Mouse (Mus musculus) neural tube, embryonic 15.5 days (tissue): ENCODE measurements around the gene Ssbp3. TPM values are rescaled to one million over a fixed set of nuclear protein-coding genes. Genes with fewer than 3 reads are reported as not detected.

Experiments
- ATAC-seq: fragments of 200-750 bp; cut with Nextera tagmentation; 2 replicates; pipeline ENCODE4 v1.8.0; 2017; ENCODE audit warnings: mild to moderate bottlenecking, moderate TSS enrichment, moderate library complexity; ENCODE audit not compliant: low FRiP score
- H3K27ac ChIP-seq: fragments of 300-500 bp; sonication (generic); replicated peaks from 2 replicates; pipeline ENCODE4 v1.5.1; 2015; ENCODE audit warnings: mild to moderate bottlenecking, inconsistent platforms
- H3K27me3 ChIP-seq: fragments of 300-500 bp; sonication (generic); replicated peaks from 2 replicates; pipeline ENCODE4 v1.6.1; 2015; ENCODE audit warnings: inconsistent platforms
- H3K36me3 ChIP-seq: fragments of 300-500 bp; sonication (generic); 2 replicates; pipeline ENCODE4 v1.6.1; 2015; ENCODE audit warnings: inconsistent platforms
- H3K4me1 ChIP-seq: fragments of 300-500 bp; sonication (generic); 2 replicates; pipeline ENCODE4 v1.6.1; 2015; ENCODE audit warnings: inconsistent platforms
- H3K4me2 ChIP-seq: fragments of 300-500 bp; sonication (generic); 2 replicates; pipeline ENCODE4 v1.6.1; 2015; ENCODE audit warnings: inconsistent platforms, mild to moderate bottlenecking, moderate library complexity
- H3K4me3 ChIP-seq: fragments of 300-500 bp; sonication (generic); replicated peaks from 2 replicates; pipeline ENCODE4 v1.5.1; 2015; ENCODE audit warnings: mild to moderate bottlenecking, inconsistent platforms
- H3K9ac ChIP-seq: fragments of 300-500 bp; sonication (generic); replicated peaks from 2 replicates; pipeline ENCODE4 v1.6.1; 2015; ENCODE audit warnings: mild to moderate bottlenecking, inconsistent platforms
- H3K9me3 ChIP-seq: fragments of 300-500 bp; sonication (generic); replicated peaks from 2 replicates; pipeline ENCODE4 v1.6.1; 2016; ENCODE audit warnings: inconsistent platforms
- WGBS: fragments of 180-500 bp; shearing (Covaris S2); methylation state at CpG from one replicate; pipeline ENCODE4 v1.1.7; 2015; ENCODE audit warnings: mixed read lengths; 5-methylcytosine and 5-hydroxymethylcytosine counted together
- polyA plus RNA-seq: library from polyadenylated mRNA; unstranded; fragments of >200 nt; fragmentation: Nextera tagmentation; extraction: Ambion mirVana; gene quantifications from 2 replicates; pipeline ENCODE4 v1.2.1, GENCODE M21; 2015

The Ssbp3 gene
- polyA plus RNA-seq, 1 experiment from 2014 or later: 118 TPM

DNA sequence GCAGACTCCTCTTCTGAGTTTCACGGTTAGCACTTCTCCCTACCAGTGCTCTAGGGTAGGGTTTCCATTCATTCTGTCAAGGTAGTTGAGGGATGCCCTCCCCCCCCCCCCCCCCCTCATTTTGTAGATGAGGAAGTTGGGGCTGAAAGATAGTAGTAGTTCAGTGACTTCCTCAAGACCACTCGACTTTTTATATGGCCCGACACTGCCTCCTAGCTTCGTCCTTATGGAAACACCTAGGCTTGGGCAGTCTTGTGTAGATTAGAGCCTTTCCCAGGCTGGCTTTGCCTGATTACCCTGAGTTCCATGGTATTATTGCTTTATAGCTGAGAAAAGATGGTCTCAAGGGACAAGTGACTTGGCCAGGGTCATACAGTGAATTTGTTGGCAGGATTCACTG lies 41.0 kb downstream of the Ssbp3 start:
- no peak overlapping the region for H3K4me2 ChIP-seq
- H3K9me3 ChIP-seq: no peaks in the 10 kb centered on the region
- no peak overlapping the region for H3K9ac ChIP-seq
- ATAC-seq: no peak
- 36% methylated on average over 4 of the region's 4 CpGs for WGBS
- no peak overlapping the region for H3K27ac ChIP-seq
- H3K27me3 ChIP-seq: no peaks in the 10 kb centered on the region
- H3K4me3 ChIP-seq: no peak overlapping the region
- no peaks in the 10 kb centered on the region for H3K36me3 ChIP-seq
- H3K4me1 ChIP-seq: peaks cover 83% of the 10 kb centered on the region

DNA sequence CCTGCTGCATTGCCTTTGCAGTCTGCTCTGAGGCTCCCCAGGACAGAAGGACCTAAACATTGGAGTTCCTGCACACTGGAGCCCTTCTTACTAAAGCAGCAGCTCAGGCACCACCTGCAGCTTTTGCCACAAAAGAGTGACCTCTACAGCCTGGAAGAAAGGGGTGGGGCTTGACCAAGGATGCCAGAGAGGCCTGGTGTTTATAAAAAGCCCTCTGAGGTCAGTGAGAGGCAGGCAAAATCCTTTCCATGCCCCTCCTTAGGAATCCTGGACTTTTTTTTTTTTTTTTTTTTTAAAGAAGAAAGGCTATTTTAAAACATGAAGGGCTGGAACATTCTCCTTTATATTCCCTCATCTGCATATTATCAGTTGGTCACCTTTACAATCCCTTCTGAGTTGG lies 42.7 kb downstream of the Ssbp3 start:
- Histone ChIP-seq H3K4me2 (no peak overlapping the region), H3K4me1 (peaks cover 82% of the 10 kb centered on the region), H3K9me3 (no peaks in the 10 kb centered on the region), H3K9ac (no peak overlapping the region), H3K36me3 (no peaks in the 10 kb centered on the region), H3K27ac (peak overlapping the region; percentile 23; the same call in 1 of the 2 replicates), H3K27me3 (no peaks in the 10 kb centered on the region), H3K4me3 (no peak overlapping the region)
- no peak for ATAC-seq

GRCm38 (mm10) chr4:106953760-106954159 lies 43.3 kb downstream of the Ssbp3 start:
- Histone ChIP-seq H3K27me3 (no peaks in the 10 kb centered on the region), H3K4me3 (no peak overlapping the region), H3K27ac (no peak overlapping the region), H3K9me3 (no peaks in the 10 kb centered on the region), H3K36me3 (no peaks in the 10 kb centered on the region), H3K4me1 (peaks cover 82% of the 10 kb centered on the region), H3K4me2 (no peak overlapping the region), H3K9ac (no peak overlapping the region)
- no peak for ATAC-seq
- WGBS: 77% methylated on average over 5 of the region's 5 CpGs

DNA sequence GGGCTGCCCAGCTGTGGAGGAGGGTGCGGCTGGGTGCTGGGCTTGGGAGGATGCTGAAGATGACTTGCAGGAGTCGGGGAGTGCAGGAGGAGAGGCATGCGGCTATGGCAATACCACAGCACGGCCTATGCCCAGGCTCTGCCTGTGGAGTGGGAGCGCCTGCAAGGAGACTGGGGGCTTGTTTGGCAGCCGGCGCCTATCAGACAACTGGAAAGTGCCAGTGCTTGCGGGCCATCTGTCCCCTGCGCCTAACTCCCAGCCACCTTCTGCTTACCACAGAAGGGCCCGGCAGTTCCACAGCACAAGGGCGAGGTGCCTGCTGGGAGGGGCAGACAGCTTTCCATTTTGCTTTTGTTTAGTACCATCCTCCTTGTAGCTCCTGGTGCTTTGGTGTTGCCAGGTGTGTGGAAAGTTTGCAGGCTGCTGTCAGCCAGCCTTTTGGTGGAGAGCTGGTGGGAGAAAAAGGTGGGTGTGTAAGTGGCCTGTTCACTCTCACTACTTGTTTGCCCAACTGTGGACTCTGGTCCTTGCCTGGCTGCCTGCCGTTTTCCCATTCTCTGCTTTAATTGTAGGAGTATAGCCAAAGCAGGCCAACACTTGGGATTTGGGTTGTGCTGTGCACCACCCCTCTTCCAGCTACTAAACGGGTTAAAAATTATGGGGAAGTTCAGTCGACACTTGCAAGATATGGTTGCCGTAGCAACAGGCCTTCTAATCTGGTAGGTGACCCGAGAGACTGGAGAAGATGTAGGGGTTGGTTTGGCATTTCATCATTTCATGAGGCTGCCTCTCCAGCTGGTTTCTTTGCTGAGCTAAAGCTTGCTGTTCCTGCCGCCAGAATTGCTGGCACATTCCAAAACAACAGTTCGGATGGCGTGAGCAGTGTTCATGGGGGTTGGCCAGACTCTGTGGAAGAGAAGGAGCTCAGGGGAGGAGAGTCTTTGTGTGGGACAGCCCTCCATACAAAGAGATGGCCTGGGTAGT lies 45.5 kb downstream of the Ssbp3 start:
- Histone ChIP-seq H3K27me3 (no peaks in the 10 kb centered on the region), H3K36me3 (no peaks in the 10 kb centered on the region), H3K9ac (no peak overlapping the region), H3K4me2 (0 out of 2 replicates have a peak overlapping the region, but pooled peaks have one; percentile 4), H3K9me3 (no peaks in the 10 kb centered on the region), H3K4me3 (no peak overlapping the region), H3K27ac (peak overlapping the region; percentile 48), H3K4me1 (peaks cover 84% of the 10 kb centered on the region)
- WGBS: 28% methylated on average over 19 of the region's 19 CpGs
- ATAC-seq: peak; percentile 16; the same call in 1 of the 2 replicates

GRCm38 (mm10) chr4:106958117-106958516 lies 47.6 kb downstream of the Ssbp3 start:
- no peak for ATAC-seq
- H3K27me3 ChIP-seq: no peaks in the 10 kb centered on the region
- H3K36me3 ChIP-seq: no peaks in the 10 kb centered on the region
- H3K27ac ChIP-seq: no peak overlapping the region
- WGBS: 88% methylated on average over 2 of the region's 2 CpGs
- H3K4me3 ChIP-seq: no peak overlapping the region
- no peaks in the 10 kb centered on the region for H3K9me3 ChIP-seq
- no peak overlapping the region for H3K4me2 ChIP-seq
- no peak overlapping the region for H3K9ac ChIP-seq
- H3K4me1 ChIP-seq: peaks cover 86% of the 10 kb centered on the region

GRCm38 (mm10) chr4:106958561-106958960 lies 48.1 kb downstream of the Ssbp3 start:
- H3K27ac ChIP-seq: no peak overlapping the region
- H3K27me3 ChIP-seq: no peaks in the 10 kb centered on the region
- no peaks in the 10 kb centered on the region for H3K9me3 ChIP-seq
- no peaks in the 10 kb centered on the region for H3K36me3 ChIP-seq
- no peak for ATAC-seq
- H3K9ac ChIP-seq: no peak overlapping the region
- no peak overlapping the region for H3K4me3 ChIP-seq
- peaks cover 82% of the 10 kb centered on the region for H3K4me1 ChIP-seq
- WGBS: 70% methylated on average over 3 of the region's 3 CpGs
- H3K4me2 ChIP-seq: no peak overlapping the region

- H3K4me2 ChIP-seq: no peak overlapping the region
- no peak for ATAC-seq
Observed at GRCm38 (mm10) chr4:106959506-106960302, 49.2 kb downstream of the Ssbp3 start.

GRCm38 (mm10) chr4:106960476-106960875 lies 50.0 kb downstream of the Ssbp3 start:
- peak overlapping the region; percentile 18; the same call in 1 of the 2 replicates for H3K27ac ChIP-seq
- H3K9ac ChIP-seq: no peak overlapping the region
- H3K4me1 ChIP-seq: peaks cover 73% of the 10 kb centered on the region
- no peaks in the 10 kb centered on the region for H3K27me3 ChIP-seq
- ATAC-seq: no peak
- H3K4me3 ChIP-seq: no peak overlapping the region
- no peak overlapping the region for H3K4me2 ChIP-seq
- no peaks in the 10 kb centered on the region for H3K9me3 ChIP-seq
- 79% methylated on average over 2 of the region's 2 CpGs for WGBS
- H3K36me3 ChIP-seq: no peaks in the 10 kb centered on the region

More at GRCm38 (mm10) chr4:106959506-106960302, 49.2 kb downstream of the Ssbp3 start:
- H3K9me3 ChIP-seq: no peaks in the 10 kb centered on the region
- H3K9ac ChIP-seq: no peak overlapping the region
- H3K27me3 ChIP-seq: no peaks in the 10 kb centered on the region
- peaks cover 78% of the 10 kb centered on the region for H3K4me1 ChIP-seq
- 36% methylated on average over 12 of the region's 12 CpGs for WGBS
- no peak overlapping the region for H3K4me3 ChIP-seq
- peak overlapping the region; percentile 18; the same call in 1 of the 2 replicates for H3K27ac ChIP-seq
- no peaks in the 10 kb centered on the region for H3K36me3 ChIP-seq

DNA sequence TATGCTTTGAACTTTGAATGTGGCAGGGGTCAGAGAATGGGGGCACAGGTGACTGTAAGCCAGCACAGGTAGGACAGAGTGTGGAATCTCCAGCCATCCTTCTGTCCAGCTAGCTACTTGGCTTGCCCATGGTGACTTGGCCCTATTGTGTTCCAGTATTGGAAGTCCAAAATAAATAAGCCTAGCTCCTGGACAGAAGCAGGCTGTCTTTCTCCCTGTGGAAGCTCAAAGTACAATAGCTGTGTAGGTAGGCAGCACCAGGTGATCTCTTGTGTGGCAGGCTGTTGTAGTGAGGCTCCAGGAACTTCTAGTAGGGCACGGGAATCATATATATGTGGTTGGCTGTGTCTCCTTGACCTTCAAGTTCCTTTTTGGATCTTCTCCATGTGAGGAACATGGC lies 50.8 kb downstream of the Ssbp3 start:
- Histone ChIP-seq H3K36me3 (no peaks in the 10 kb centered on the region), H3K4me3 (no peak overlapping the region), H3K9me3 (no peaks in the 10 kb centered on the region), H3K9ac (no peak overlapping the region), H3K4me2 (no peak overlapping the region), H3K27ac (no peak overlapping the region), H3K4me1 (peaks cover 68% of the 10 kb centered on the region), H3K27me3 (no peaks in the 10 kb centered on the region)
- ATAC-seq: no peak
- 93% methylated on average over 1 of the region's 1 CpGs for WGBS

- H3K4me2 ChIP-seq: no peak overlapping the region
- no peak overlapping the region for H3K9ac ChIP-seq
- no peaks in the 10 kb centered on the region for H3K36me3 ChIP-seq
- WGBS: 68% methylated on average over 9 of the region's 9 CpGs
- H3K4me3 ChIP-seq: no peak overlapping the region
- peaks cover 51% of the 10 kb centered on the region for H3K4me1 ChIP-seq
- no peak for ATAC-seq
- H3K9me3 ChIP-seq: no peaks in the 10 kb centered on the region
- peak overlapping the region; percentile 6; the same call in 1 of the 2 replicates for H3K27ac ChIP-seq
- H3K27me3 ChIP-seq: no peaks in the 10 kb centered on the region
Observed at GRCm38 (mm10) chr4:106964356-106964755, 53.9 kb downstream of the Ssbp3 start.

DNA sequence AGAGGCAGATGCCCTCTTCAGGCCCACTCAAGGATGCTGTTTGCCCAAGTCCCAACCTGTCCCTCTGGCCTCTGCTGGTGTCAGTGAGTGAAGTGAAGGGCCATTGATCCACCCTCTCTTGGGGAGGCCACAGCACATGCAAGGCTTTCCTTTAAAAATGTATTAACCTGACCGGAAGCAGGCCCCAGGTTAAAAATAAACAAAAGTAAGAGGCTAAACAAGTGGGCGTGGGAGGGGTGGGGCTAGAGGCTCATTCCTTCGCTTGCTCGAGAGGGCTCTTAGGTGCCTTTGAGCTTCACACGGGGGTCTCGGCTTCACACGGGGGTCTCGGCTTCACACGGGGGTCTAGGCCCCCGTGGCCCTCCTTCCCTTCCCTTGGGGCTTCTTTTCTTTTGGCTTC lies 54.5 kb downstream of the Ssbp3 start:
- 70% methylated on average over 10 of the region's 10 CpGs for WGBS
- no peaks in the 10 kb centered on the region for H3K9me3 ChIP-seq
- peaks cover 46% of the 10 kb centered on the region for H3K4me1 ChIP-seq
- no peak overlapping the region for H3K27ac ChIP-seq
- no peak for ATAC-seq
- no peaks in the 10 kb centered on the region for H3K27me3 ChIP-seq
- no peak overlapping the region for H3K4me2 ChIP-seq
- no peak overlapping the region for H3K4me3 ChIP-seq
- no peaks in the 10 kb centered on the region for H3K36me3 ChIP-seq
- H3K9ac ChIP-seq: no peak overlapping the region
